Mouse (Mus musculus): Measurements from ENCODE around the gene Methig1. TPM values are rescaled to one million over a fixed set of nuclear protein-coding genes. Genes with fewer than 3 reads are reported as not detected.

Methig1 gene
- total and polyA plus RNA-seq, 3 experiments, result not detected

- no peaks in the 10 kb centered on the region for H3K4me1 ChIP-seq (ENCODE audit: control insufficient read depth in 1 of 2, insufficient read depth in 2 of 2)
- in situ Hi-C loops (cut with MboI; ENCODE audit: low pct_ligation_motif_present, low pct_unique_long_range_greater_than_20kb, low sequenced_read_pairs), result no loop called here
- no peak overlapping the region for H3K27ac ChIP-seq (ENCODE audit: insufficient read depth, low read depth)
- H3K4me2 ChIP-seq (ENCODE audit: insufficient read depth, low read depth, poor library complexity, severe bottlenecking), result no peak overlapping the region
- TF ChIP-seq MEF2A (IDR thresholded peaks at IDR 0.05; ENCODE audit: borderline replicate concordance, low read depth, low read length), result no peak
- DNase-seq (ENCODE audit: extremely low read depth), result no peak
- dilution Hi-C loops (cut with MboI; ENCODE audit: extremely low pct_ligation_motif_present, extremely low pct_unique_long_range_greater_than_20kb, low sequenced_read_pairs), result no loop called here
- no peaks in the 10 kb centered on the region for H3K79me2 ChIP-seq (replicated peaks; ENCODE audit: control insufficient read depth, extremely low read depth, insufficient read depth, poor library complexity, severe bottlenecking)
- no peak overlapping the region for H3K9ac ChIP-seq (ENCODE audit: insufficient read depth, low read depth)
- no peaks in the 10 kb centered on the region for H3K27me3 ChIP-seq (replicated peaks)
- H3K9me3 ChIP-seq (replicated peaks; ENCODE audit: low read length), result no peaks in the 10 kb centered on the region
- peaks cover 51 to 91% of the 10 kb centered on the region in 2 experiments for H3K36me3 ChIP-seq (replicated peaks in 1 of 2; ENCODE audit: control insufficient read depth in 1 of 2, insufficient read depth in 1 of 2, low read length in 1 of 2)
- H3K4me3 ChIP-seq (replicated peaks in 1 of 3; ENCODE audit: low read depth in 2 of 3, low read length in 2 of 3, poor library complexity in 1 of 3), result no peak overlapping the region
Measured at GRCm38 (mm10) chr15:100403318-100404000, 50.5 kb downstream of the Methig1 start.

GRCm38 (mm10) chr15:100406088-100406487, 53.1 kb downstream of the Methig1 start:
- Histone ChIP-seq H3K9me3 (replicated peaks; ENCODE audit: low read length) (no peaks in the 10 kb centered on the region), H3K36me3 (replicated peaks in 1 of 2; ENCODE audit: control insufficient read depth in 1 of 2, insufficient read depth in 1 of 2, low read length in 1 of 2) (peaks cover 32 to 84% of the 10 kb centered on the region in 2 experiments), H3K27me3 (replicated peaks) (no peaks in the 10 kb centered on the region), H3K4me1 (ENCODE audit: control insufficient read depth in 1 of 2, insufficient read depth in 2 of 2) (peaks cover under 1 to 8% of the 10 kb centered on the region in 2 experiments; a peak in 3 of 4 replicates), H3K9ac (ENCODE audit: insufficient read depth, low read depth) (no peak overlapping the region), H3K79me2 (replicated peaks; ENCODE audit: control insufficient read depth, extremely low read depth, insufficient read depth, poor library complexity, severe bottlenecking) (no peaks in the 10 kb centered on the region), H3K4me3 (replicated peaks in 1 of 3; ENCODE audit: low read depth in 2 of 3, low read length in 2 of 3, poor library complexity in 1 of 3) (no peak overlapping the region), H3K4me2 (ENCODE audit: insufficient read depth, low read depth, poor library complexity, severe bottlenecking) (no peak overlapping the region), H3K27ac (ENCODE audit: insufficient read depth, low read depth) (no peak overlapping the region)
- DNase-seq (ENCODE audit: extremely low read depth), result no peak
- TF ChIP-seq RAD21 (IDR thresholded peaks at IDR 0.05; ENCODE audit: low read depth, low read length) (no peak), BHLHE40 (IDR thresholded peaks at IDR 0.05; ENCODE audit: low read depth, low read length) (no peak), CHD1 (IDR thresholded peaks at IDR 0.05; ENCODE audit: low read depth, low read length) (no peak), POLR2A (IDR thresholded peaks at IDR 0.05; ENCODE audit: low read depth, low read length) (no peak), CHD2 (IDR thresholded peaks at IDR 0.05; ENCODE audit: low read length) (no peak), NRF1 (IDR thresholded peaks at IDR 0.05; ENCODE audit: low read depth, low read length) (no peak), MXI1 (IDR thresholded peaks at IDR 0.05; ENCODE audit: low read depth, low read length) (no peak), RCOR1 (conservative IDR thresholded peaks at IDR 0.05; ENCODE audit: low read depth, low read length) (no peak), KAT2A (IDR thresholded peaks at IDR 0.05; ENCODE audit: insufficient replicate concordance, low read length) (no peak), USF1 (IDR thresholded peaks at IDR 0.05; ENCODE audit: low read depth, low read length) (no peak), HCFC1 (IDR thresholded peaks at IDR 0.05; ENCODE audit: low read depth, low read length) (no peak), MAFK (IDR thresholded peaks at IDR 0.05; ENCODE audit: insufficient replicate concordance, low read length) (no peak), MYC (IDR thresholded peaks at IDR 0.05; ENCODE audit: low read depth, low read length) (no peak)
- in situ Hi-C loops (cut with MboI; ENCODE audit: low pct_ligation_motif_present, low pct_unique_long_range_greater_than_20kb, low sequenced_read_pairs), result no loop called here
- dilution Hi-C loops (cut with MboI; ENCODE audit: extremely low pct_ligation_motif_present, extremely low pct_unique_long_range_greater_than_20kb, low sequenced_read_pairs), result no loop called here

Measured in CH12.LX (cell line).